Mouse (Mus musculus): ENCODE measurements around the gene Apoe. TPM values are rescaled to one million over a fixed set of nuclear protein-coding genes. Genes with fewer than 3 reads are reported as not detected.
A peak's percentile ranks its signal among the peaks of the same experiment; 100 is the strongest.

The Apoe gene
- polyA plus RNA-seq, 1 experiment from 2014 or later: 543 TPM

DNA sequence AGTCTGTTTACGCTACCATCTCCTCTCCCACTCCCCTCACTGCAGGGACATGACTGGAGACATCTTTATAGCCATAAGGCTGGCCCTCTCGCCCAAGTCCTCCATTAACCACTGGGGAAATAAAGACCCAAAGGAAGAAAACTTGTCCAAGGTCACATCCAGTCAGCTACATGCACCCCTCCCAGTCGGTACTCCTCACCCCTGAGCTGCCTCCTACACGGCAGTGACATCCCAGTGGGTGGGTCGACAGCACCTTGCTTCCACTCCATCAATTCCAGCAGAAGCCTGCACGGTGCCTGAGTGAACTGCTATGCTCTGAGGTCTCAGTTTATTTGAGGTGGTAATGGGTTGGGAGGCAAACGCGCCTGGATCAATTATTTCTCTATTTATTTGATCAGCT, 35.0 kb downstream of the Apoe start:
- Histone ChIP-seq H3K4me1 (replicated peaks; ENCODE audit: control insufficient read depth, insufficient read depth, low read length) (peaks cover 21% of the 10 kb centered on the region), H3K4me2 (replicated peaks) (peak overlapping the region; percentile 91), H3K9ac (peak overlapping the region; percentile 99), H3K27ac (no peak overlapping the region), H3K27me3 (ENCODE audit: control insufficient read depth, insufficient read depth, low read length) (no peaks in the 10 kb centered on the region), H3K9me3 (ENCODE audit: control insufficient read depth, low read length) (no peaks in the 10 kb centered on the region), H3K36me3 (replicated peaks; ENCODE audit: control insufficient read depth, insufficient read depth) (peaks cover 22% of the 10 kb centered on the region), H3K4me3 (replicated peaks; ENCODE audit: low read length) (peak overlapping the region; percentile 100)
- no peak for ATAC-seq (ENCODE audit: low FRiP score)
- no peak for DNase-seq (ENCODE audit: low spot score)
- 18% methylated on average over 8 of the region's 8 CpGs for WGBS

DNA sequence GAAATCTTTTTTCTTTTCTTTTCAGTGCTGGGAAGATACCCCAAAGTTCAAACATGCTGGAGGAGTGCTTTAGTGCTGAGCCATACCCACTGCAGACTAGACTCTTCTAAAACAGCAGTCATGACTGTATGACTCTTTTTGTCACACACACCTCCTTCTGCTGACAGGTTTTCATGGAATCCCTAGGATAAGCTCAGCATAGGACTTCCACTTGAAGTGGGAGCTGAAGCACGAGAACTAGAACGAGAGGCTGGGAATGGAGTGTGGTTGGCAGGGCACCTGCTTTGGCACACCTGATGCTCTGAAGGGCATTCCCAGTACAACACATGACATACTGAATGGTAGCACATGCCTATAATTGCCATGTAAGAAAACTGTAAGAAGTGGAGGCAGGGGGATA, 46.4 kb downstream of the Apoe start:
- Histone ChIP-seq H3K9ac (no peak overlapping the region), H3K4me1 (replicated peaks; ENCODE audit: control insufficient read depth, insufficient read depth, low read length) (no peaks in the 10 kb centered on the region), H3K4me2 (replicated peaks) (no peak overlapping the region), H3K4me3 (replicated peaks; ENCODE audit: low read length) (no peak overlapping the region), H3K27me3 (ENCODE audit: control insufficient read depth, insufficient read depth, low read length) (no peaks in the 10 kb centered on the region), H3K27ac (no peak overlapping the region), H3K36me3 (replicated peaks; ENCODE audit: control insufficient read depth, insufficient read depth) (peaks cover 74% of the 10 kb centered on the region), H3K9me3 (ENCODE audit: control insufficient read depth, low read length) (no peaks in the 10 kb centered on the region)
- 94% methylated on average over 2 of the region's 2 CpGs for WGBS
- DNase-seq (ENCODE audit: low spot score) (no peak), ATAC-seq (ENCODE audit: low FRiP score) (no peak)

DNA sequence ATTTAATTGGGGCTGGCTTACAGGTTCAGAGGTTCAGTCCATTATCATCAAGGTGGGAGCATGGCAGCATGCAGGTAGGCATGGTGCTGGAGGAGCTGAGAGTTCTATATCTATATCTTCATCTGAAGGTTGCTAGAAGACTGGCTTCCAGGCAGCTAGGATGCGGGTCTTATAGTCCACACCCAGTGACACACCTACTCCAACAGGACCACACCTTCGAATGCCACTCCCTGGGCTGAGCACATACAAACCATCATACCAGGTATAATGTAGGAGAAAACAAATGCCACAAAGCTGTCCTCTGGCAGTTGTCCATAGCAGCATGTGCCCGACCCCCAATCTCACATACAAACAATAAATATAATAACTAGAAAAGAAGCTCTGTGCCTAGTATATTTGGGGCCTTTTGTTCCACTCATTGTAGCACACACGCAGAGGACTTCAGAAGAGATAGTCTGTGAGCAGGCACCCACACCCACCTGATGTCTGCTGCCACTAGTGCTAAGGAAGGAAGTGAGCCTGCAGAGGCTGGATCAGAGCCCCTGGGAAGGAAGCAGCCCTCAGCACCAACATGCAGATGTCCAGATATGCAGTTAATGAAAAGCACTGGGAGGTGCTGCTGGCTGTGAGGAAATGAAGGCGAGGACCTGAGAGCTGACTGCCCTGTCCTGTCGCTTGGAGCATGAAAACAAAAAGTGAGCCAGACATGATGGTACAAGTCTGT, 47.8 kb downstream of the Apoe start:
- H3K9me3 ChIP-seq (ENCODE audit: control insufficient read depth, low read length): no peaks in the 10 kb centered on the region
- no peak overlapping the region for H3K27ac ChIP-seq
- 89% methylated on average over 6 of the region's 6 CpGs for WGBS
- no peak for ATAC-seq (ENCODE audit: low FRiP score)
- H3K9ac ChIP-seq: no peak overlapping the region
- no peak overlapping the region for H3K4me3 ChIP-seq (replicated peaks; ENCODE audit: low read length)
- peaks cover 86% of the 10 kb centered on the region for H3K36me3 ChIP-seq (replicated peaks; ENCODE audit: control insufficient read depth, insufficient read depth)
- H3K4me2 ChIP-seq (replicated peaks): no peak overlapping the region
- no peaks in the 10 kb centered on the region for H3K27me3 ChIP-seq (ENCODE audit: control insufficient read depth, insufficient read depth, low read length)
- no peaks in the 10 kb centered on the region for H3K4me1 ChIP-seq (replicated peaks; ENCODE audit: control insufficient read depth, insufficient read depth, low read length)
- DNase-seq (ENCODE audit: low spot score): no peak

Other genes starting within 250 kb of the Apoe start
- gene Mark4, start 240.4 kb downstream of the Apoe start, polyA plus RNA-seq (2014; fragmentation: Nextera tagmentation; extraction: Ambion mirVana): 19.2 and 20.4 TPM in 2 replicates
- 0.79 and 0.87 TPM in 2 replicates for gene Exoc3l2, start 235.9 kb downstream of the Apoe start, polyA plus RNA-seq (2014; fragmentation: Nextera tagmentation; extraction: Ambion mirVana)
- 2.6 and 3.6 TPM in 2 replicates for gene Bloc1s3, start 190.8 kb downstream of the Apoe start, polyA plus RNA-seq (2014; fragmentation: Nextera tagmentation; extraction: Ambion mirVana)
- gene Trappc6a, start 190.8 kb downstream of the Apoe start, polyA plus RNA-seq (2014; fragmentation: Nextera tagmentation; extraction: Ambion mirVana): 34.2 and 38.8 TPM in 2 replicates
- 0.98 and 1.1 TPM in 2 replicates for gene Nkpd1, start 181.3 kb downstream of the Apoe start, polyA plus RNA-seq (2014; fragmentation: Nextera tagmentation; extraction: Ambion mirVana)
- 12.7 and 12.9 TPM in 2 replicates for gene Ppp1r37, start 136.1 kb downstream of the Apoe start, polyA plus RNA-seq (2014; fragmentation: Nextera tagmentation; extraction: Ambion mirVana)
- 0.13 and 0.16 TPM in 2 replicates for gene Zfp296, start 121.9 kb downstream of the Apoe start, polyA plus RNA-seq (2014; fragmentation: Nextera tagmentation; extraction: Ambion mirVana)
- 141 and 157 TPM in 2 replicates for gene Gemin7, start 121.6 kb downstream of the Apoe start, polyA plus RNA-seq (2014; fragmentation: Nextera tagmentation; extraction: Ambion mirVana)
- gene Clasrp, start 94.7 kb downstream of the Apoe start, polyA plus RNA-seq (2014; fragmentation: Nextera tagmentation; extraction: Ambion mirVana): 41.6 and 47.6 TPM in 2 replicates
- 5.4 and 7.9 TPM in 2 replicates for gene Relb, start 69.8 kb downstream of the Apoe start, polyA plus RNA-seq (2014; fragmentation: Nextera tagmentation; extraction: Ambion mirVana)
- gene Clptm1, start 34.2 kb downstream of the Apoe start, polyA plus RNA-seq (2014; fragmentation: Nextera tagmentation; extraction: Ambion mirVana): 150 and 170 TPM in 2 replicates
- gene Apoc2, start 21.2 kb downstream of the Apoe start, polyA plus RNA-seq (2014; fragmentation: Nextera tagmentation; extraction: Ambion mirVana): not detected in 2 replicates
- not detected in 2 replicates for gene Gm44805, start 17.8 kb downstream of the Apoe start, polyA plus RNA-seq (2014; fragmentation: Nextera tagmentation; extraction: Ambion mirVana)
- gene Apoc4, start 17.7 kb downstream of the Apoe start, polyA plus RNA-seq (2014; fragmentation: Nextera tagmentation; extraction: Ambion mirVana): not detected in 2 replicates
- gene Apoc1, start 6.5 kb downstream of the Apoe start, polyA plus RNA-seq (2014; fragmentation: Nextera tagmentation; extraction: Ambion mirVana): 2.3 and 2.5 TPM in 2 replicates
- 119 and 128 TPM in 2 replicates for gene Tomm40, start 16.2 kb upstream of the Apoe start, polyA plus RNA-seq (2014; fragmentation: Nextera tagmentation; extraction: Ambion mirVana)
- 46.7 and 49.5 TPM in 2 replicates for gene Nectin2, start 51.3 kb upstream of the Apoe start, polyA plus RNA-seq (2014; fragmentation: Nextera tagmentation; extraction: Ambion mirVana)
- 17.5 and 18.8 TPM in 2 replicates for gene Bcam, start 71.8 kb upstream of the Apoe start, polyA plus RNA-seq (2014; fragmentation: Nextera tagmentation; extraction: Ambion mirVana)
- not detected in 2 replicates for gene Cblc, start 97.6 kb upstream of the Apoe start, polyA plus RNA-seq (2014; fragmentation: Nextera tagmentation; extraction: Ambion mirVana)
- 0.58 and 0.97 TPM in 2 replicates for gene Bcl3, start 123.6 kb upstream of the Apoe start, polyA plus RNA-seq (2014; fragmentation: Nextera tagmentation; extraction: Ambion mirVana)
- gene Gm19345, start 152.8 kb upstream of the Apoe start, polyA plus RNA-seq (2014; fragmentation: Nextera tagmentation; extraction: Ambion mirVana): 13.0 and 13.9 TPM in 2 replicates
- gene Ceacam16, start 162.1 kb upstream of the Apoe start, polyA plus RNA-seq (2014; fragmentation: Nextera tagmentation; extraction: Ambion mirVana): 0.17 and 0.20 TPM in 2 replicates
- gene Ceacam19, start 188.8 kb upstream of the Apoe start, polyA plus RNA-seq (2014; fragmentation: Nextera tagmentation; extraction: Ambion mirVana): not detected in 2 replicates
- gene Pvr, start 222.0 kb upstream of the Apoe start, polyA plus RNA-seq (2014; fragmentation: Nextera tagmentation; extraction: Ambion mirVana): 6.4 and 6.6 TPM in 2 replicates

All from hindbrain, embryonic 14.5 days (tissue).